Mouse (Mus musculus): ENCODE results near the gene Grip2. TPM values are rescaled to one million over a fixed set of nuclear protein-coding genes. Genes with fewer than 3 reads are reported as not detected.

Grip2 gene
- polyA plus RNA-seq, 1 experiment from 2014 or later: 4.9 TPM

DNA sequence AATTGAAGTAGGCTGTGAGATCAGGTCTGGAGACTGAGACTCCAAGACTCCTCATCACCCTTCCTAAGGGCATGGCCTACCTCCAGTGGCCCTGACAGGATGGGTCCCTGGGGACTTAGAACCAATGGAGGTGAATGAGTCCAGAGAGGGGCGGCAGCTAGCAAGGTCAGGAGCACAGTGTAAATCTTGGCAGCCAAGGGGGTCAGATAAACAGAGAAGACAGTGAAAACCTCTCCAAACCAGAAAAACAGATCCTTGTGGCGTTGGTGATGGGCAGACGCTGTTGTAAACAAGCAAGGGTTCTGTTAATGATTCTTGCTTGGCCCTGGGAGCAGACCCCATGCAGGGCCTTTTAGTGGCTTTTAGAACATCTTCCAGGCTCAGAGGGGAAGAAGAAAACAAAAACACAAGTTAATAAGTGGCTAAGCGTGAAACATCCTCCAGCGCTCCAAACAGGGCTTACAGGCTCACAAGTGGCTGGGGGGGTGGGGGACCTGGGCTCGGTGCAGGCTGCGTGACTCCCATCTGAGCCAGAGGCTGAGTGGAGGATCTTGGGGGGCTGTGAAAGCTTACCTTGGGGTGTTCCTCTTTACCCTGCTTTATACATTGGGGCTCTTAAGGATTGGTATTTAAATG, 81.0 kb downstream of the Grip2 start:
- Histone ChIP-seq H3K9ac (no peak overlapping the region), H3K4me1 (replicated peaks) (peaks cover 4% of the 10 kb centered on the region), H3K36me3 (peaks cover 89% of the 10 kb centered on the region), H3K27ac (replicated peaks) (no peak overlapping the region), H3K4me2 (no peak overlapping the region), H3K27me3 (no peaks in the 10 kb centered on the region), H3K9me3 (no peaks in the 10 kb centered on the region), H3K4me3 (no peak overlapping the region)
- WGBS: 28% methylated on average over 7 of the region's 7 CpGs
- ATAC-seq (ENCODE audit: low read depth): no peak

DNA sequence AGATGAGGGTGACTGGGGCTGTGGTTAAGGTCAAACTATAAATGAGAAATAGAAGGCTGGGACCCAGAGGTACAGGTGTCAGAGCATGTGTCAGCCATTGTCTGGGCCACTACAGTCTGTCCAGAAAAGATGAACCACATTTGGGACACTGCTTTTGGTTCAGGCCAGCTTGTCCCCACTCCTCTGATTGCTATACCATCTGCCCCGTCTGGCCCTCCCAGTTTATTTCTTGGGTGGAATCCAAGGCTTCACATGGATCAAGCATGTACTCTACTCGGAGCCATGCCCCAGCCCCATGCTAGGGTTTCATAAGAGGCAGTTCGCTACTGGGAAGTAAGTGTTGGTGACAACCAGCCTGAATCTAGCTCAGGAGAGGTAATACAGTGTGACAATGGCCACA, 81.8 kb downstream of the Grip2 start:
- Histone ChIP-seq H3K4me1 (replicated peaks) (peaks cover 4% of the 10 kb centered on the region), H3K9ac (no peak overlapping the region), H3K27ac (replicated peaks) (no peak overlapping the region), H3K27me3 (no peaks in the 10 kb centered on the region), H3K36me3 (peaks cover 83% of the 10 kb centered on the region), H3K4me3 (no peak overlapping the region), H3K4me2 (no peak overlapping the region), H3K9me3 (no peaks in the 10 kb centered on the region)
- no peak for ATAC-seq (ENCODE audit: low read depth)
- 89% methylated on average over 3 of the region's 3 CpGs for WGBS

DNA sequence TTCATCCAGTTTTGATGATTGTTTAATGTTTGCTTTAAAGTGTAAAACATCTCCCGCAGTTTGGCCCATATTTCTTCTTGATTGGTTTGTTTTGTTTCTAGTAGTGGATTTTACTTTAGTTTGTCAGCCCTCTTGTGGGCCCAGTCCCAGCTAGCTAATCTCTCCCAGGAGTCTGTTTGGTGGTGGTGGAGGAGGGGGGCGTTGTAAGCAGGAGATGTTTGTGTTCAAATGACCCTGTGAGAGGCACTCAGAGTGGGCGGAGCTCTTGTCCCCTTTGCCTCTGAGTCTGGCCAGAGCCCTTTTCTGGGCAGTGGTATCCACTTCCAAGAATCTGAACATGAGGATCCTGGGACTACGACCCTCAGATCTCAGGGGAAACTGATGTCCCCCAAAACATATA, 83.2 kb downstream of the Grip2 start:
- Histone ChIP-seq H3K27me3 (no peaks in the 10 kb centered on the region), H3K9ac (no peak overlapping the region), H3K4me3 (no peak overlapping the region), H3K9me3 (no peaks in the 10 kb centered on the region), H3K4me2 (no peak overlapping the region), H3K36me3 (peaks cover 85% of the 10 kb centered on the region), H3K27ac (replicated peaks) (no peak overlapping the region), H3K4me1 (replicated peaks) (peaks cover 4% of the 10 kb centered on the region)
- no peak for ATAC-seq (ENCODE audit: low read depth)
- WGBS: 50% methylated on average over 4 of the region's 4 CpGs

DNA sequence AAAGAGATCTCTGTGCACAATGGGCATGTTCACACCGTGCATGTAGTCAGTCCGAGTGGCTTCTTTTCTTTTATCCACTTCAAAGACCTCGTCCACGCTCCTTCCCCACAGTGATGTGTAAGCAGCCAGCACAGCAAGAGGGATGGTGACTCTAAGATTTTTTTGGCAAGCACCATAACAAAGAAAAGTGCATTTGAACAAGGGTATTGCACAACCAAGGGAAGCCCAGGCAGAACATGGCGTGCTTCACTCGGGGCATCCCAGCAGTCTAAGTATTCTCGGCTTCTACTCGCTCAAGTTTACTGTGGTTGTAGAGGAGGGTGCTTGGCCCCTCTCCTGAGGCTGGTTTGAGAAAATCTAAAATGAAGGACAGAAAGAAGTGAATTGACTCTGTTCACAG, 84.1 kb downstream of the Grip2 start:
- no peaks in the 10 kb centered on the region for H3K27me3 ChIP-seq
- no peak overlapping the region for H3K4me3 ChIP-seq
- peaks cover 8% of the 10 kb centered on the region for H3K4me1 ChIP-seq (replicated peaks)
- no peak overlapping the region for H3K27ac ChIP-seq (replicated peaks)
- H3K9me3 ChIP-seq: no peaks in the 10 kb centered on the region
- peaks cover 85% of the 10 kb centered on the region for H3K36me3 ChIP-seq
- no peak for ATAC-seq (ENCODE audit: low read depth)
- WGBS: 70% methylated on average over 8 of the region's 8 CpGs
- H3K4me2 ChIP-seq: no peak overlapping the region
- 0 out of 2 replicates have a peak overlapping the region, but pooled peaks have one; percentile 12 for H3K9ac ChIP-seq

DNA sequence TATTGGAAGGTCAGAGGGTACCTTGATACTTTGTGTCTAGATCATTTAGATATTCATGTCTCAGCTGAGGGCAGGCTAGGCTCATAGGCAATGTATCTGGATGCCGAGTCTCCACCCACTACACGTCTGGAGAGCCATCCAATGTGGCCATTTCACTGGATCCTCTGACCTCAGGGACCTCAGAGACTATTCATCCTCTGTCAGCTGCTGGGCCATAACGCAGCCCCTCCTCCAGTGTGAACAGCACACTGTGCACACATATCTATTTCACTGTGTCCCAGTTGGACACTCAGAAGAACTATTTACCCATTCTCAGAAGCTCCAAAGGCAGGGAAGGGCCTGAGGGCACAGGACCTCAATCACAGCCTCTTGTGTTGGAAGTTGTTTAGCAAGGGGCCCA, 84.6 kb downstream of the Grip2 start:
- H3K4me3 ChIP-seq: no peak overlapping the region
- H3K9me3 ChIP-seq: no peaks in the 10 kb centered on the region
- peak overlapping the region; percentile 13; the same call in 1 of the 2 replicates for H3K9ac ChIP-seq
- H3K4me1 ChIP-seq (replicated peaks): peaks cover 14% of the 10 kb centered on the region
- ATAC-seq (ENCODE audit: low read depth): no peak
- 47% methylated on average over 3 of the region's 3 CpGs for WGBS
- no peak overlapping the region for H3K27ac ChIP-seq (replicated peaks)
- H3K27me3 ChIP-seq: no peaks in the 10 kb centered on the region
- no peak overlapping the region for H3K4me2 ChIP-seq
- peaks cover 85% of the 10 kb centered on the region for H3K36me3 ChIP-seq

DNA sequence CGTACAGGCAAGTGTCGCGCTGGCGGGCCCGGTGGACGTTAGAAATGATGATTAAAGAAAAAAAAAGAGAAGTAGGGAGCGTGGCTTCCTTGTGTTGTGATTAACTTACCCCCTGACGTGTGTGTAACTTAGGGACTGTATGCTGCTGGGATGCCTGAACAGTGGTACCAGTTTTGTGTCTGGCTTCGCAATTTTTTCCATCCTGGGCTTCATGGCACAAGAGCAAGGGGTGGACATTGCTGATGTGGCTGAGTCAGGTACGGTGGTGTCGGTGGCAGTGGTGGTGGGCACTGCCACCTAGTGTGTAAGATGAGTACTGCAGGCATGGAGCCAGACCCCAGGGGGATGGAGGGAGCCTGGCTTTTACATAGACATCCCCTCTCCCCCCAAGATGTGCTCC, 86.0 kb downstream of the Grip2 start:
- peaks cover 85% of the 10 kb centered on the region for H3K36me3 ChIP-seq
- H3K27ac ChIP-seq (replicated peaks): 0 out of 2 replicates have a peak overlapping the region, but pooled peaks have one; percentile 9

DNA sequence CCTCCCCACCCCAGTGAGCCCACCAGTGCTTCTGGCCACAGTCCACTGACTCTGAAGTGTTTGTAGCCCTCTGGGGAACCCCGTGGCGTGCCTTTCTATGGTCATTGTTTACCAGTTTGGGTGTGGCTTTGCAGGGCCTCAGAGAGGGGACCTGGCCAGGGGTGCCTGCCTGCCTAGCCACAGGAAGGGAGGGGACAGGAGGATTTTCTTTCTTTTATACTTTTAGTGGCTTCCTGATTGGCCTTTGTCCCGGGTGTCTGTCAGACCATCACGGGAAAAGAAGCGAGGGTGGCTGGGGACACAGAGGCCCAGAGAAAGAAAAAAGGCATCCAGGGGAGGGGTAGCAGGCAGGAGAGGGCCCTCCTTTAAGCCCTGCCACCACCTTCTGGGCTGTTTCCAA, 89.0 kb downstream of the Grip2 start:
- H3K36me3 ChIP-seq: peaks cover 90% of the 10 kb centered on the region
- ATAC-seq (ENCODE audit: low read depth): no peak
- WGBS: 16% methylated on average over 5 of the region's 5 CpGs

More for the DNA sequence above, 86.0 kb downstream of the Grip2 start:
- ATAC-seq (ENCODE audit: low read depth): peak; percentile 72
- Histone ChIP-seq H3K4me1 (replicated peaks) (peaks cover 24% of the 10 kb centered on the region), H3K4me2 (no peak overlapping the region), H3K9me3 (no peaks in the 10 kb centered on the region), H3K27me3 (no peaks in the 10 kb centered on the region), H3K9ac (no peak overlapping the region), H3K4me3 (no peak overlapping the region)
- 62% methylated on average over 11 of the region's 11 CpGs for WGBS

DNA sequence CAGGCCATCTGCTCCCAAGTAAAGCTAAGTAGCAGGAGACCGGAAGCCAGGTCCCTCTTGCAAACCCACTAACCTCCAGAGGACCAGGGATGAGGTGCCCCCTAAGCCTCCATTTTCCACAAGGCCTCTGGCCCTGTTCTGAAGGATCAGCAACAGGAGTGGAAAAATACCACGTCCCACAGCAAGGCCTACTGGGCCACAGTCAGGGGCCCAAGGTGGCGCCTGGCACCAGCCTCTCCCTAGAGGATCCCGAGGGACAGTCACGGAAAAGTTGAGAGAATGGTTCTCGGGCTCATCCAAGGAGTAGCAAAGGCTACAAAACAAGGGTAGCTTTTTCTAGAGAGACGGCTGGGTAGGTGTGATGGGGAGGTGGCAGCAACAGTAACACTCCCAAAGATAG, 89.6 kb downstream of the Grip2 start:
- H3K36me3 ChIP-seq: peaks cover 90% of the 10 kb centered on the region
- no peak overlapping the region for H3K9ac ChIP-seq
- H3K9me3 ChIP-seq: no peaks in the 10 kb centered on the region
- no peak overlapping the region for H3K27ac ChIP-seq (replicated peaks)
- no peak overlapping the region for H3K4me2 ChIP-seq
- H3K4me3 ChIP-seq: no peak overlapping the region
- 85% methylated on average over 7 of the region's 7 CpGs for WGBS
- H3K27me3 ChIP-seq: no peaks in the 10 kb centered on the region
- no peak for ATAC-seq (ENCODE audit: low read depth)
- peaks cover 26% of the 10 kb centered on the region for H3K4me1 ChIP-seq (replicated peaks)

More for the DNA sequence above, 89.0 kb downstream of the Grip2 start:
- no peak overlapping the region for H3K27ac ChIP-seq (replicated peaks)
- H3K4me1 ChIP-seq (replicated peaks): peaks cover 29% of the 10 kb centered on the region
- H3K4me2 ChIP-seq: no peak overlapping the region
- H3K9me3 ChIP-seq: no peaks in the 10 kb centered on the region
- no peak overlapping the region for H3K9ac ChIP-seq
- H3K4me3 ChIP-seq: no peak overlapping the region
- H3K27me3 ChIP-seq: no peaks in the 10 kb centered on the region

DNA sequence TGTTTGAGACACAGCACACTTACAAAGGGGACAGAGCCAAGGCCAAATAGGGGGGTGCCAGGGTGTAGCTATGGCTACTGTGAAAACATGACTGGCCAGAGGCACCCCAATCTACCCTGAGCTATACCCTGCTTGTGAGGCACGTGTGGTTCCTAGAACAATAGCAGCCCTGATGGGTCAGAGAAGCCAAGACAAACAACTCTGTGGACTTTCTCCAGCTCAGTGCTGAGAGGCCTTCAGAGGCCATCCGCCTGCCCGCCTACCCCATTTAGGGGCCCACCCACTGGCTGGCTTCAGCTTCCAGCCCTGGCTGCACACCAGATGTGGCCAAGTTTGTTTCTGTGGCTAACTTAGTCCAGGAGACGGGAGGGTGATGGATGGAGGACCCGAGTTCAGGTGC, 90.6 kb downstream of the Grip2 start:
- Histone ChIP-seq H3K4me2 (no peak overlapping the region), H3K9ac (no peak overlapping the region), H3K27ac (replicated peaks) (no peak overlapping the region; the same call in 1 of the 2 replicates), H3K4me3 (no peak overlapping the region), H3K4me1 (replicated peaks) (peaks cover 31% of the 10 kb centered on the region), H3K27me3 (no peaks in the 10 kb centered on the region), H3K36me3 (peaks cover 86% of the 10 kb centered on the region), H3K9me3 (no peaks in the 10 kb centered on the region)
- no peak for ATAC-seq (ENCODE audit: low read depth)
- WGBS: 46% methylated on average over 5 of the region's 5 CpGs

DNA sequence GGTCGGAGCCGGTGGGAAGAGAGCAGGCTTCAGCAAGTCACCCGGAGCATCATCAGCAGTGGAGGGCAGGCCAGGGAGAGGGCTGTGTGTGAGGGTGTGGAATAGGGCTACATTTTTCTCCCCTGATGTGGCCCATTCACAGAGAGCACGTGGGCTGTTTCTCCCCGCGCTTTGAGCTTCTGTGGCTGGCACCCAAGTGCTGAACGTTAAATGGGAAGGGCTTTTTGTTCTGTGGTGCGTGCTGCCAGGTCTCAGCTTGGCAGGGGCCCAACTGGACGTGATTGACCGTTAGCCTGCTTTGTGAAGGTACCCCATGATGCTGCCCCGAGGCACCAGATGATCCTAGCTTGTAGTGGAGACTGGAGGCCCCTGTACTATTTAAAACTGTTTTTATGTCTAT, 94.9 kb downstream of the Grip2 start:
- H3K4me1 ChIP-seq (replicated peaks): peaks cover 57% of the 10 kb centered on the region
- peak; percentile 55; the same call in 1 of the 2 replicates for ATAC-seq (ENCODE audit: low read depth)

DNA sequence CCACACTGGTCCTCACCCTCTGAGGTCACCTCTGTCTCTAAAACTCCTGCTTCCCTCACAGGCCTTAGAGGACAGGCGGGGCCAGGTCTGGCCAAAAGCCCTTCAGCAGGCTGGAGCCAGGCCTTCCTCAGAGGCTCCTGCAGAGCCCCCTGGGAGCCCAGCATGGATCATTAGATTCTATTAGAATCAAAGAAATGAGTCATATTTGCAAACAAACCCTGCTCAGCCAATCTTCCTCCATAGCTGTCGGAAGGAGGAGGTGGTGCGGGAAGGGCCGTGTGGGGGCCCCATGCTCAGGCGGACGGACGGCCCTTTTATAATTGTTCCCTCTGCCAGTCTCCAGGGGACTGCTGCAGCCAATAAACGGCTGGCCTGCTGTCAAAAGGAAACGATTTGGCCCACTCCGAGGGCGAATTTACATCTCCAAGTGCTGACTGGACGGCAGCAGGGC, 97.3 kb downstream of the Grip2 start:
- H3K36me3 ChIP-seq: peaks cover 69% of the 10 kb centered on the region
- H3K4me3 ChIP-seq: no peak overlapping the region
- H3K9me3 ChIP-seq: no peaks in the 10 kb centered on the region
- H3K27ac ChIP-seq (replicated peaks): peak overlapping the region; percentile 77
- H3K4me2 ChIP-seq: no peak overlapping the region
- peak overlapping the region; percentile 50 for H3K9ac ChIP-seq
- peaks cover 42% of the 10 kb centered on the region for H3K4me1 ChIP-seq (replicated peaks)
- no peaks in the 10 kb centered on the region for H3K27me3 ChIP-seq
- ATAC-seq (ENCODE audit: low read depth): peak; percentile 46; the same call in 1 of the 2 replicates
- 4% methylated on average over 12 of the region's 12 CpGs for WGBS

More for the DNA sequence above, 94.9 kb downstream of the Grip2 start:
- no peak overlapping the region for H3K9ac ChIP-seq
- H3K36me3 ChIP-seq: peaks cover 71% of the 10 kb centered on the region
- no peaks in the 10 kb centered on the region for H3K9me3 ChIP-seq
- H3K4me3 ChIP-seq: no peak overlapping the region
- no peaks in the 10 kb centered on the region for H3K27me3 ChIP-seq
- 46% methylated on average over 11 of the region's 11 CpGs for WGBS
- H3K4me2 ChIP-seq: no peak overlapping the region
- no peak overlapping the region; the same call in 1 of the 2 replicates for H3K27ac ChIP-seq (replicated peaks)

DNA sequence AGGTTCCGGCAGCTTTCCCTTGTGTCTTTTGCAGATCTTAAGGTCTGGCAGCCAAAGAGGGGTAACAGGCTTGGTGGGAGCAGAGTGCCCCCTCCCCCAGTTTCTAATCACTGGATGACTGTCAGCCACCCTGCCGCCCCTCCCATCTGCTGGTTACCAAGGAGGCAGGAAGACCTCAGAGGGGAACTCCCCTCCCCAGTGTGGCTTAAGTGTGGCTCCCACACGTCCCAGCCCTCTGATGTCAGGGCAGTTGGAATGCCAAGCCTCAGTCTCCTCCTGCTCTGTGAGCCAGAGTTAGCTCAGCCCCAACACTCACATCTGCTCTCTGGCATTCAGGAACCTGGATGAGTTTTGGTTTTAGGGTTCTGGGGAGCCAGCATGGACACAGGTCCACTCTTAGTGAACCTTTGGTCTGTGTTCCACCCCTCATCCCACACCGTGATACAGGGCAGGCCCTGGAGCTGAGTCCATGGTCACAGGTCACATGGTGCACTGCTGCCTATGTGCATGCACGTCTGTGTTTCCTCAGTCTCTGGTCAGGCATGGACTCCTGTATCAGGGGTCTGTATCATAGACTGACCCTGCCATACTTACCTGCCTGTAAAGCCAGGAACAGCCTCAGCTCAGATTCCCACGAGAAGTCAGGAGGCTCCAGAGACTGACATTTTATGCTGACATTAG, 98.0 kb downstream of the Grip2 start:
- Histone ChIP-seq H3K9ac (peak overlapping the region; percentile 50; the same call in 1 of the 2 replicates), H3K4me1 (replicated peaks) (peaks cover 42% of the 10 kb centered on the region), H3K4me2 (no peak overlapping the region), H3K4me3 (no peak overlapping the region), H3K27ac (replicated peaks) (peak overlapping the region; percentile 77), H3K36me3 (peaks cover 70% of the 10 kb centered on the region), H3K27me3 (no peaks in the 10 kb centered on the region), H3K9me3 (no peaks in the 10 kb centered on the region)
- ATAC-seq (ENCODE audit: low read depth): 0 out of 2 replicates have a peak, but pooled peaks have one; percentile 7
- 45% methylated on average over 6 of the region's 6 CpGs for WGBS

Data from neural tube, embryonic 13.5 days (tissue).